Mouse (Mus musculus) myocyte (in vitro differentiated cells): ENCODE data around the gene Soga3. TPM values are rescaled to one million over a fixed set of nuclear protein-coding genes. Genes with fewer than 3 reads are reported as not detected.

Experiments
- H3K27me3 ChIP-seq: one replicate; pipeline ENCODE4 v1.6.1; 2011; ENCODE audit not compliant: control insufficient read depth, insufficient read depth, insufficient read length
- H3K36me3 ChIP-seq: one replicate; pipeline ENCODE4 v1.6.1; 2011; ENCODE audit not compliant: control insufficient read depth, insufficient read depth
- H3K4me2 ChIP-seq: one replicate; pipeline ENCODE4 v1.6.1; 2011; ENCODE audit warnings: low read depth, control low read depth
- H3K4me3 ChIP-seq: one replicate; pipeline ENCODE4 v1.5.1; 2011; ENCODE audit warnings: mild to moderate bottlenecking, control low read depth, moderate library complexity
- H3K79me2 ChIP-seq: one replicate; pipeline ENCODE4 v1.6.1; 2011; ENCODE audit not compliant: control insufficient read depth, insufficient read depth
- H3ac ChIP-seq: one replicate; pipeline ENCODE4 v1.6.1; 2011; ENCODE audit not compliant: control insufficient read depth, insufficient read length
- CEBPB ChIP-seq: IDR thresholded peaks from 2 replicates; pipeline ENCODE4 v1.6.1; 2011; ENCODE audit warnings: mild to moderate bottlenecking, moderate library complexity; ENCODE audit not compliant: poor library complexity, insufficient read depth, severe bottlenecking
- E2F4 ChIP-seq: IDR thresholded peaks from one replicate; pipeline ENCODE4 v1.6.1; 2011; ENCODE audit warnings: mild to moderate bottlenecking, control low read depth, moderate library complexity; ENCODE audit not compliant: insufficient read depth
- MAX ChIP-seq: IDR thresholded peaks from one replicate; pipeline ENCODE4 v1.6.1; 2011; ENCODE audit warnings: low read depth, mild to moderate bottlenecking, control low read depth
- MYOD1 ChIP-seq, 3 experiments: IDR thresholded peaks; one replicate each; pipeline ENCODE4 v1.6.1; 2011; ENCODE audit warnings: control low read depth in 2 of 3, low read depth in 2 of 3, mild to moderate bottlenecking in 2 of 3, moderate library complexity in 1 of 3; ENCODE audit not compliant: insufficient read length in 2 of 3, control insufficient read depth in 1 of 3
- MYOG ChIP-seq, 3 experiments: IDR thresholded peaks; one replicate each; pipeline ENCODE4 v1.6.1; 2011; ENCODE audit warnings: control low read depth in 2 of 3, low read depth in 2 of 3, mild to moderate bottlenecking in 2 of 3; ENCODE audit not compliant: insufficient read length in 2 of 3, control insufficient read depth in 1 of 3, insufficient read depth in 1 of 3
- POLR2A ChIP-seq: IDR thresholded peaks from one replicate; pipeline ENCODE4 v1.6.1; 2011; ENCODE audit warnings: low read depth, mild to moderate bottlenecking, control low read depth, moderate library complexity; ENCODE audit not compliant: insufficient read length
- POLR2AphosphoS2 ChIP-seq: IDR thresholded peaks from one replicate; pipeline ENCODE4 v1.6.1; 2011; ENCODE audit warnings: low read depth, control low read depth; ENCODE audit not compliant: insufficient read length
- REST ChIP-seq: IDR thresholded peaks from one replicate; pipeline ENCODE4 v1.6.1; 2011; ENCODE audit warnings: mild to moderate bottlenecking, control low read depth, moderate library complexity; ENCODE audit not compliant: insufficient read depth, insufficient read length
- SRF ChIP-seq: IDR thresholded peaks from one replicate; pipeline ENCODE4 v1.6.1; 2011; ENCODE audit warnings: low read depth; ENCODE audit not compliant: control insufficient read depth, insufficient read length
- TCF12 ChIP-seq: IDR thresholded peaks from one replicate; pipeline ENCODE4 v1.6.1; 2011; ENCODE audit warnings: mild to moderate bottlenecking, control low read depth; ENCODE audit not compliant: poor library complexity, insufficient read depth, severe bottlenecking
- TCF3 ChIP-seq: IDR thresholded peaks from one replicate; pipeline ENCODE4 v1.6.1; 2011; ENCODE audit warnings: low read depth, control low read depth; ENCODE audit not compliant: insufficient read length
- USF1 ChIP-seq: IDR thresholded peaks from one replicate; pipeline ENCODE4 v1.6.1; 2011; ENCODE audit warnings: low read depth, mild to moderate bottlenecking, control low read depth, moderate library complexity
- polyA plus RNA-seq: library from polyadenylated mRNA; unstranded; fragments of >200 nt; fragmentation: generic; extraction: Trizol; gene quantifications from one replicate; pipeline ENCODE4 v1.2.1, GENCODE M21; 2012; ENCODE audit warnings: missing spikeins

Gene Soga3
- polyA plus RNA-seq, 1 experiment, result 1.6 TPM

DNA sequence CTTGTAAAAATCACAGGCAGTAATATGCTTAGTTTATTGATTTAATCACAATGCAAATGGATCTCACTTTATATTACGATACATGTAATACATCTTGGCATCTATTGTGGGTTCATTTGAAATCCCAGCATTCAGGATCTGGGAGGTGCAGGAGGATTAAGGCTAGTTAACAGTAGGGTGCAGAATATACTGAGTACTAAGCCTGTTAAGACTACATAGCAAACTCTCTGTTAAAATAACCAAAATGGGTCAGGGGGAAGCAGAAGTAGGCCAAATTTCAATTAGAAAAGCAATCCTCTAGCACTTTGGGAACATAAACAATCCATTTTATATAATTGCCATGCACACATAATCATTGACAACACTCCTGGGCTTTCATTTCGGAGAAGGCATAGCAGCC lies 30.1 kb downstream of the Soga3 start:
- Histone ChIP-seq H3K4me3 (no peak overlapping the region), H3K4me2 (no peak overlapping the region), H3ac (no peak overlapping the region), H3K36me3 (no peaks in the 10 kb centered on the region), H3K27me3 (no peaks in the 10 kb centered on the region), H3K79me2 (no peaks in the 10 kb centered on the region)
- TF ChIP-seq MAX (no peak), POLR2AphosphoS2 (no peak), TCF3 (no peak), MYOG (IDR thresholded peaks at IDR 0.05; ENCODE audit: control insufficient read depth in 1 of 3, insufficient read depth in 1 of 3, insufficient read length in 2 of 3, low read depth in 2 of 3) (no peak), SRF (no peak), TCF12 (no peak), REST (no peak), E2F4 (no peak), USF1 (no peak), MYOD1 (IDR thresholded peaks at IDR 0.05; ENCODE audit: control insufficient read depth in 1 of 3, insufficient read length in 2 of 3, low read depth in 2 of 3) (no peak), CEBPB (no peak), POLR2A (no peak)

- H3ac ChIP-seq, result no peak overlapping the region
- H3K4me2 ChIP-seq, result no peak overlapping the region
- no peaks in the 10 kb centered on the region for H3K36me3 ChIP-seq
- TF ChIP-seq MYOD1 (IDR thresholded peaks at IDR 0.05; ENCODE audit: control insufficient read depth in 1 of 3, insufficient read length in 2 of 3, low read depth in 2 of 3) (no peak), SRF (no peak), CEBPB (no peak), USF1 (no peak), TCF3 (no peak), POLR2AphosphoS2 (no peak), TCF12 (no peak)
- no peak overlapping the region for H3K4me3 ChIP-seq
- H3K79me2 ChIP-seq, result no peaks in the 10 kb centered on the region
- no peaks in the 10 kb centered on the region for H3K27me3 ChIP-seq
These were observed 32.0 kb downstream of the Soga3 start for GRCm38 (mm10) chr10:29175656-29176055.

GRCm38 (mm10) chr10:29176881-29177280 lies 33.2 kb downstream of the Soga3 start:
- H3ac ChIP-seq, result no peak overlapping the region
- H3K4me2 ChIP-seq, result no peak overlapping the region
- TF ChIP-seq TCF3 (no peak), REST (no peak), POLR2AphosphoS2 (no peak), MYOG (IDR thresholded peaks at IDR 0.05; ENCODE audit: control insufficient read depth in 1 of 3, insufficient read depth in 1 of 3, insufficient read length in 2 of 3, low read depth in 2 of 3) (no peak), TCF12 (no peak), MYOD1 (IDR thresholded peaks at IDR 0.05; ENCODE audit: control insufficient read depth in 1 of 3, insufficient read length in 2 of 3, low read depth in 2 of 3) (no peak), MAX (no peak), E2F4 (no peak), CEBPB (no peak), SRF (no peak), USF1 (no peak), POLR2A (no peak)
- H3K79me2 ChIP-seq, result no peaks in the 10 kb centered on the region
- no peaks in the 10 kb centered on the region for H3K27me3 ChIP-seq
- no peak overlapping the region for H3K4me3 ChIP-seq
- H3K36me3 ChIP-seq, result no peaks in the 10 kb centered on the region

DNA sequence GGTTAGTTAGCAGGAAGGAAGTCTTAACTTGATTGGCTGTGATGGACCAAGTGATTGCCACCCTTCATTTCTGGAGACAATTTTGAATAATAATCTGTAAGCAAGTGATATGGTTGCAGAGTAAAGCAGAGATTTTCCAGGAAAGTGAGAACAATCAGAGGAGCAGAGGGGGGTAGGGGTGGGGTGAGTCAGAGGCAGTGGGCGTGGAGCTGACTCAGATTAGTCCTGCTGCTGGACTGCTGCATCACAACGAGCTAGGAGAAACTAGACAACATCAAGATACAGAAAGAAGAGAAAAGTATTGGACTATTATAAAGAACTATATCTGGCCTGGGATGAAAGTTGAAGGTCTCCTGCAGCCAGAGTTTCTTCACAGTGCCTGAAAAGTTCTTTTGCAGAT lies 34.4 kb downstream of the Soga3 start:
- H3K36me3 ChIP-seq, result no peaks in the 10 kb centered on the region
- peak overlapping the region; percentile 23 for H3K4me2 ChIP-seq
- H3K27me3 ChIP-seq, result no peaks in the 10 kb centered on the region
- H3ac ChIP-seq, result no peak overlapping the region
- no peak overlapping the region for H3K4me3 ChIP-seq
- TF ChIP-seq TCF3, result no peak
- no peak for TF ChIP-seq MYOD1 (IDR thresholded peaks at IDR 0.05; ENCODE audit: control insufficient read depth in 1 of 3, insufficient read length in 2 of 3, low read depth in 2 of 3)
- TF ChIP-seq POLR2A, result no peak
- no peak for TF ChIP-seq MAX
- no peak for TF ChIP-seq E2F4
- TF ChIP-seq REST, result no peak
- no peak for TF ChIP-seq POLR2AphosphoS2
- no peak for TF ChIP-seq CEBPB
- no peak for TF ChIP-seq TCF12
- no peak for TF ChIP-seq MYOG (IDR thresholded peaks at IDR 0.05; ENCODE audit: control insufficient read depth in 1 of 3, insufficient read depth in 1 of 3, insufficient read length in 2 of 3, low read depth in 2 of 3)
- TF ChIP-seq USF1, result no peak
- TF ChIP-seq SRF, result no peak
- no peaks in the 10 kb centered on the region for H3K79me2 ChIP-seq

DNA sequence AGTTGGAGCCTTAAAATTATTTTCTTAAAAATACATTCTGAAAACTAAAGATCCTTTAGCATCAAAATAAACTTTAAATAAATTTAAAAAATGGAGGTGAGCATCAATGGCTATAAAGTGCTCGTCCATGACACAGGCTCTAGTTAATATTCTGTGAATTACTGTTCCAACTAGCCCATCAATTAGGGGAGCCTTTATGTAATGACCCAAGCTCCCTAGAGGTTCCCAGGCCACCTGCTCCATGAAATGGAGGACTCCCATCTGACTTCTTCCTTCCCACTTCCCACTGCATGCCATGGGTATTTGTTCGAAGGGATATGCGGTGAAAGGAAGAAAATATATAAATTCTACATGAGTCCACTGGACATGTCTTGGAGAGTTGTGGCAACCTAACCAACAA lies 36.6 kb downstream of the Soga3 start:
- H3K27me3 ChIP-seq, result no peaks in the 10 kb centered on the region

More for the DNA sequence above, 36.6 kb downstream of the Soga3 start:
- TF ChIP-seq MYOG (IDR thresholded peaks at IDR 0.05; ENCODE audit: control insufficient read depth in 1 of 3, insufficient read depth in 1 of 3, insufficient read length in 2 of 3, low read depth in 2 of 3), result no peak
- no peak for TF ChIP-seq TCF3
- no peak for TF ChIP-seq REST
- TF ChIP-seq TCF12, result no peak
- no peak for TF ChIP-seq MYOD1 (IDR thresholded peaks at IDR 0.05; ENCODE audit: control insufficient read depth in 1 of 3, insufficient read length in 2 of 3, low read depth in 2 of 3)
- no peak for TF ChIP-seq SRF
- no peak for TF ChIP-seq MAX
- no peak for TF ChIP-seq POLR2A
- Histone ChIP-seq H3K4me2 (no peak overlapping the region), H3K4me3 (no peak overlapping the region), H3ac (no peak overlapping the region), H3K36me3 (no peaks in the 10 kb centered on the region), H3K79me2 (no peaks in the 10 kb centered on the region)
